Mouse (Mus musculus): Measurements from ENCODE around the gene Mmp20. TPM values are rescaled to one million over a fixed set of nuclear protein-coding genes. Genes with fewer than 3 reads are reported as not detected.

The Mmp20 gene
- total RNA-seq (2023), result not detected

DNA sequence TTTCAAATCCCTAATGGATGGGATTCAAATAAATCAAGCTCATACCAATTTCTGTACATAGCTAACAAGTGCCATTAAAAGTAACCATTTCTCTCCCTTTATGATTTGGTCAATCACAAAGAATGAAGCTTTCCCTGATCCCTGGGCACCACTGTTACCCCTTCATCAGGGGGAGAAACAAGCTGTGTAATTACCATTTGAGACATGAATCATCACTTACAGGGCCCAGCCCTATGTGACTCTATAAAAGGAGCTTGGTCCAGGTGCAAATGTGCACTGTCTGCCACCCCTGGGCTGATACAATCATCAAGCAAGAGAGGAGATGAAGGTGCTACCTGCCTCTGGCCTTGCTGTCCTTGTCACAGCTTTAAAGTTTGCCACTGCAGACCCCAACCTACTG, at the start of gene Mmp20:
Gene Mmp20, plus strand, starts transcription at position 301 of the 400 bp plus-strand sequence.

DNA sequence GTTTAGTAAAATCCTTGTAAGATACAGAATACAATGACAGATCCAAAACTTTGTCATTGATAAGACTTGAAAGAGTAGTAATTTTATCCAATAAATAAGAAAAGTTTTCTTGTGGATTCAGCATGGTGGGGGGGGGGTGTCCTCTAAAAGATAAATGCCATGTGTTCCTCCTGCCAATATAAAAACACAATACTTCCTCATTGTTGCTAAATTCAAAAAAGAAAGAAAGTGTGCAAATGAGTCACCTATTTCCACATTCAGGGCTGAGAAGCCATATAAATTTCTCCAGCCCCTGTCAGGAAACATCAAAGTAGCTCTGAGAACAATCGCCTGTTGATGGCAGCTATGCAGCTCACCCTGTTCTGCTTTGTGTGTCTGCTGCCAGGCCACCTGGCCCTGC, 63.8 kb downstream of the Mmp20 start, which contains the start of gene Mmp7:
Gene Mmp7, plus strand, starts transcription at position 301 of the 400 bp plus-strand sequence.

Other genes with a start within 250 kb of the Mmp20 start
- gene Mmp1b, start 240.2 kb upstream of the Mmp20 start, total RNA-seq (2023), result not detected
- gene Mmp3, start 182.4 kb upstream of the Mmp20 start, total RNA-seq (2023), result not detected
- gene Mmp10, start 125.9 kb upstream of the Mmp20 start, total RNA-seq (2023), result not detected
- not detected for gene Mmp8, start 69.8 kb upstream of the Mmp20 start, total RNA-seq (2023)
- gene Mmp27, start 56.8 kb upstream of the Mmp20 start, total RNA-seq (2023), result not detected
- not detected for gene Mmp7, start 63.9 kb downstream of the Mmp20 start, total RNA-seq (2023)
- 89.0 TPM for gene Tmem123, start 135.8 kb downstream of the Mmp20 start, total RNA-seq (2023)
- 127 TPM for gene Birc2, start 208.8 kb downstream of the Mmp20 start, total RNA-seq (2023)
- gene Birc3, start 245.0 kb downstream of the Mmp20 start, total RNA-seq (2023), result 250 TPM

Measured in CD4-positive naive resting alpha-beta T cell, adult 57 days (primary cell).